Mouse (Mus musculus): Measurements from ENCODE around the gene Ets1.
A peak's percentile ranks its signal among the peaks of the same experiment; 100 is the strongest.

The Ets1 gene

GRCm38 (mm10) chr9:32695492-32696190 lies 59.6 kb downstream of the Ets1 start:
- peak; percentile 79 for DNase-seq (ENCODE audit: low read depth)

- DNase-seq (ENCODE audit: low read depth), result no peak
Measured at GRCm38 (mm10) chr9:32696259-32696658, 60.2 kb downstream of the Ets1 start.

- DNase-seq (ENCODE audit: low read depth), result no peak
Measured at GRCm38 (mm10) chr9:32696717-32697116, 60.7 kb downstream of the Ets1 start.

- no peak for DNase-seq (ENCODE audit: low read depth)
Measured at GRCm38 (mm10) chr9:32697291-32698110, 61.5 kb downstream of the Ets1 start.

- no peak for DNase-seq (ENCODE audit: low read depth)
Measured at GRCm38 (mm10) chr9:32698766-32699165, 62.7 kb downstream of the Ets1 start.

- no peak for DNase-seq (ENCODE audit: low read depth)
Measured at GRCm38 (mm10) chr9:32699391-32699841, 63.4 kb downstream of the Ets1 start.

GRCm38 (mm10) chr9:32700091-32700905 lies 64.3 kb downstream of the Ets1 start:
- DNase-seq (ENCODE audit: low read depth), result no peak

GRCm38 (mm10) chr9:32701126-32701997 lies 65.3 kb downstream of the Ets1 start:
- DNase-seq (ENCODE audit: low read depth), result no peak

GRCm38 (mm10) chr9:32701998-32702305 lies 65.9 kb downstream of the Ets1 start:
- DNase-seq (ENCODE audit: low read depth), result no peak

- DNase-seq (ENCODE audit: low read depth), result no peak
Measured at GRCm38 (mm10) chr9:32702836-32703395, 66.9 kb downstream of the Ets1 start.

GRCm38 (mm10) chr9:32703976-32704745 lies 68.1 kb downstream of the Ets1 start:
- no peak for DNase-seq (ENCODE audit: low read depth)

- no peak for DNase-seq (ENCODE audit: low read depth)
Measured at GRCm38 (mm10) chr9:32705827-32706478, 69.9 kb downstream of the Ets1 start.

- DNase-seq (ENCODE audit: low read depth), result no peak
Measured at GRCm38 (mm10) chr9:32707436-32707835, 71.4 kb downstream of the Ets1 start.

- DNase-seq (ENCODE audit: low read depth), result no peak
Measured at GRCm38 (mm10) chr9:32708491-32708890, 72.5 kb downstream of the Ets1 start.

- DNase-seq (ENCODE audit: low read depth), result no peak
Measured at GRCm38 (mm10) chr9:32709359-32709758, 73.3 kb downstream of the Ets1 start.

- no peak for DNase-seq (ENCODE audit: low read depth)
Measured at GRCm38 (mm10) chr9:32709764-32710734, 74.0 kb downstream of the Ets1 start.

- peak; percentile 74 for DNase-seq (ENCODE audit: low read depth)
Measured at GRCm38 (mm10) chr9:32710987-32711652, 75.1 kb downstream of the Ets1 start.

- DNase-seq (ENCODE audit: low read depth), result no peak
Measured at GRCm38 (mm10) chr9:32711768-32712167, 75.7 kb downstream of the Ets1 start.
